ENCODE assay signal across 22 mouse cellular contexts in the genomic region with DNA sequence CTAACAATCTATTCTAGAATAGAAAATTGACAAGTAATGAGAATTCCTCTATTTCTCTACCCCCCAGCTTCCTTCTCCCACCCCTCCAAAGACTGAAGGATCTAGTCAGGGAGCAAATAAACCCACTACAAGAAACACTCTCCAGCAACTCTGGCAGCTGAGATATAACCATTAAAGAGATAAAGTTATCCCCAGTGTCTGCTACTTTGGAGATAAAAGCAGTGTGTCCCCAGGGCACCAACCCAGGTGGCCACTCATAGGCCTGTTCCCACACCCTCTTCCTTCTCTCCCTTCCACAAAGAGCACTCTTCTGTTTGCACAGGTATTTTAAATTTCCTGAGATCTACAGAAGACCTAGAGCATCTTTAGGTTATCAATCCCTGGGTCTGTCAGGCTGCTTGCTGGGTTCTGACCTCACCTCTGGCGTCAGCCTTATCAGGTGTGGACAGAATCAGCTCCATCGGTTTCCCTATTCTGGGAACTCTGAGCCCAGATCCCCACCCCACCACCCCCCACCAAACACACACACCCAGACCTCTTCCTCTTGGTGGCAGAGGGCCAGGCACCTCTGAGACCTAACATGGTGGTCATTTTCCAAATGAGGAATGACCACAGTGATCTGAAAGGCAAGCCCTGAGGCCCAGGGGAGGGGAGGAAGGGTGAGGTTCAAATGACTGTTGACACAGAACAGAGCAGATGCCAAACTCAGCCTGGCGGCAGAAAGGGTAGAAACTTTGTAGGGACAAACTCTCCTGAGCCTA.
DNase-seq lines count a peak whose midpoint lies in the region; ATAC-seq and TF ChIP-seq lines count a peak whose summit lies in the region.
"Had no signal": no experiment of that assay in that cellular context is flagged by ENCODE, and none has a peak within 500 bp of the region (broad histone marks: within the 10 kb centered on the region; RNA-seq: fewer than 3 reads in every experiment).

No protein-coding gene starts in this region.

- peak; percentile 28 to 30 for DNase-seq in heart, adult 9 months (ENCODE audit: low spot score in 2 of 2)
- DNase-seq in heart, postnatal 36 days, result no peak
- no peak for DNase-seq in heart, postnatal 0 days (ENCODE audit: low spot score)
- no peak for DNase-seq in Muller cell, postnatal 12 days (ENCODE audit: inconsistent ontology term)
- no peak for DNase-seq in ovary, postnatal 10 days (ENCODE audit: low spot score)
- DNase-seq: cerebellum, adult 11-12 months; forebrain, postnatal 0 days; gastrocnemius, postnatal 10 days; right cerebral cortex, postnatal 25 days; thymus, postnatal 14 days had no signal

- H3K9me3 ChIP-seq in heart, embryonic 11.5 days (replicated peaks; ENCODE audit: control insufficient read depth, low read length), result no peaks in the 10 kb centered on the region
- 0 out of 2 replicates have a peak, but pooled peaks cover 7% of the 10 kb centered on the region for H3K9me3 ChIP-seq in heart, postnatal 0 days (replicated peaks; ENCODE audit: control insufficient read depth, low read length)
- H3K9me3 ChIP-seq in liver, embryonic 15.5 days (replicated peaks), result no peaks in the 10 kb centered on the region
- no peaks in the 10 kb centered on the region for H3K9me3 ChIP-seq in forebrain, embryonic 13.5 days (replicated peaks)
- H3K9me3 ChIP-seq: embryonic facial prominence, embryonic 12.5 days; limb, embryonic 12.5 days; midbrain, embryonic 12.5 days; neural tube, embryonic 13.5 days had no signal

- TF ChIP-seq EP300 in heart, postnatal 0 days (IDR thresholded peaks at IDR 0.05; ENCODE audit: low read depth), result no peak

- no peaks in the 10 kb centered on the region for H3K36me3 ChIP-seq in heart, embryonic 11.5 days (ENCODE audit: control insufficient read depth, insufficient read depth, low read length)
- no peaks in the 10 kb centered on the region for H3K36me3 ChIP-seq in heart, postnatal 0 days (replicated peaks; ENCODE audit: control insufficient read depth, insufficient read depth, low read length)
- no peaks in the 10 kb centered on the region for H3K36me3 ChIP-seq in liver, embryonic 15.5 days (replicated peaks)
- H3K36me3 ChIP-seq in forebrain, embryonic 13.5 days (ENCODE audit: poor library complexity, severe bottlenecking), result no peaks in the 10 kb centered on the region
- H3K36me3 ChIP-seq: embryonic facial prominence, embryonic 12.5 days; limb, embryonic 12.5 days; midbrain, embryonic 12.5 days; neural tube, embryonic 13.5 days had no signal

- no peak overlapping the region for H3K4me3 ChIP-seq in heart, embryonic 11.5 days (ENCODE audit: low read depth, low read length)
- H3K4me3 ChIP-seq in heart, postnatal 0 days (ENCODE audit: low read depth, low read length), result no peak overlapping the region
- no peak overlapping the region for H3K4me3 ChIP-seq in liver, embryonic 15.5 days (replicated peaks)
- H3K4me3 ChIP-seq in forebrain, embryonic 13.5 days, result no peak overlapping the region
- H3K4me3 ChIP-seq: embryonic facial prominence, embryonic 12.5 days; layer of hippocampus, adult 2 months; limb, embryonic 12.5 days; midbrain, embryonic 12.5 days; neural tube, embryonic 13.5 days had no signal

- H3K4me1 ChIP-seq in heart, embryonic 11.5 days (ENCODE audit: control insufficient read depth, insufficient read depth, low read length), result peaks cover 29% of the 10 kb centered on the region
- H3K4me1 ChIP-seq in heart, postnatal 0 days (ENCODE audit: control insufficient read depth, insufficient read depth), result peaks cover 15% of the 10 kb centered on the region
- H3K4me1 ChIP-seq in liver, embryonic 15.5 days (replicated peaks), result peaks cover 15% of the 10 kb centered on the region
- no peaks in the 10 kb centered on the region for H3K4me1 ChIP-seq in forebrain, embryonic 13.5 days
- H3K4me1 ChIP-seq: embryonic facial prominence, embryonic 12.5 days; limb, embryonic 12.5 days had no signal

- ATAC-seq in heart, embryonic 11.5 days (replicated peaks; ENCODE audit: insufficient number of reproducible peaks, low FRiP score, low TSS enrichment), result peak; percentile 65
- ATAC-seq in heart, postnatal 0 days (ENCODE audit: insufficient read depth, low read depth), result peak; percentile 60
- 0 out of 2 replicates have a peak, but pooled peaks have one; percentile 18 for ATAC-seq in liver, embryonic 15.5 days (ENCODE audit: insufficient read depth)
- no peak for ATAC-seq in forebrain, embryonic 13.5 days
- ATAC-seq: forebrain, postnatal 0 days; hindbrain, embryonic 16.5 days; intestine, postnatal 0 days had no signal

- no peaks in the 10 kb centered on the region for H3K27me3 ChIP-seq in heart, embryonic 11.5 days (ENCODE audit: control insufficient read depth, insufficient read depth, low read length)
- H3K27me3 ChIP-seq in heart, postnatal 0 days (ENCODE audit: control insufficient read depth, insufficient read depth, low read length), result no peaks in the 10 kb centered on the region
- H3K27me3 ChIP-seq in liver, embryonic 15.5 days, result no peaks in the 10 kb centered on the region
- no peaks in the 10 kb centered on the region for H3K27me3 ChIP-seq in forebrain, embryonic 13.5 days
- H3K27me3 ChIP-seq: embryonic facial prominence, embryonic 12.5 days; limb, embryonic 12.5 days; midbrain, embryonic 12.5 days; neural tube, embryonic 13.5 days had no signal

- peak overlapping the region; percentile 19; the same call in 1 of the 2 replicates for H3K4me2 ChIP-seq in heart, embryonic 11.5 days
- H3K4me2 ChIP-seq in heart, postnatal 0 days (ENCODE audit: low read depth, low read length), result no peak overlapping the region
- no peak overlapping the region for H3K4me2 ChIP-seq in liver, embryonic 15.5 days
- no peak overlapping the region for H3K4me2 ChIP-seq in forebrain, embryonic 13.5 days
- H3K4me2 ChIP-seq: embryonic facial prominence, embryonic 12.5 days; limb, embryonic 12.5 days; midbrain, embryonic 12.5 days; neural tube, embryonic 13.5 days had no signal

- TF ChIP-seq CTCF in heart, postnatal 0 days (IDR thresholded peaks at IDR 0.05; ENCODE audit: low read depth), result no peak

- intact Hi-C loops in heart, postnatal 36 days (cut with DNase I), result no loop called here

- WGBS in heart, embryonic 11.5 days (ENCODE audit: insufficient replicate concordance), result 2% methylated on average over 3 of the region's 3 CpGs
- 13% methylated on average over 3 of the region's 3 CpGs for WGBS in heart, postnatal 0 days
- WGBS in liver, embryonic 15.5 days (ENCODE audit: insufficient replicate concordance), result 16% methylated on average over 3 of the region's 3 CpGs
- WGBS in forebrain, embryonic 13.5 days, result 84% methylated on average over 3 of the region's 3 CpGs

- H3K9ac ChIP-seq in heart, embryonic 11.5 days (ENCODE audit: low read depth, low read length), result no peak overlapping the region
- H3K9ac ChIP-seq in heart, postnatal 0 days (replicated peaks; ENCODE audit: low read depth, low read length), result no peak overlapping the region
- H3K9ac ChIP-seq in liver, embryonic 15.5 days, result no peak overlapping the region
- H3K9ac ChIP-seq in forebrain, embryonic 13.5 days, result no peak overlapping the region
- H3K9ac ChIP-seq: embryonic facial prominence, embryonic 12.5 days; forebrain, postnatal 0 days; limb, embryonic 12.5 days; midbrain, embryonic 12.5 days; neural tube, embryonic 13.5 days had no signal

- 0 out of 2 replicates have a peak overlapping the region, but pooled peaks have one; percentile 29 for H3K27ac ChIP-seq in heart, embryonic 11.5 days (ENCODE audit: low read depth, low read length)
- H3K27ac ChIP-seq in heart, postnatal 0 days (ENCODE audit: low read depth), result no peak overlapping the region
- no peak overlapping the region for H3K27ac ChIP-seq in liver, embryonic 15.5 days (replicated peaks)
- no peak overlapping the region for H3K27ac ChIP-seq in forebrain, embryonic 13.5 days
- H3K27ac ChIP-seq: embryonic facial prominence, embryonic 12.5 days; kidney, postnatal 0 days; layer of hippocampus, adult 2 months; limb, embryonic 12.5 days; macrophage; midbrain, embryonic 12.5 days had no signal

Comparison
In these comparisons a context has a peak if more than half of its experiments do, and no peak if none do; other contexts are left out.
1. DNase-seq: peak in heart, adult 9 months (2 of 2); none in heart, postnatal 36 days (0 of 2), heart, postnatal 0 days (single experiment), Muller cell, postnatal 12 days (single experiment) and ovary, postnatal 10 days (single experiment).